Mouse (Mus musculus) olfactory bulb, adult 2 months (tissue): ENCODE data around the gene Mfsd12. TPM values are rescaled to one million over a fixed set of nuclear protein-coding genes. Genes with fewer than 3 reads are reported as not detected.

Source experiments
- H3K27ac ChIP-seq: fragments of 200-500 bp; 2 replicates; pipeline ENCODE4 v1.5.1; 2012; ENCODE audit warnings: low read depth, low read length; ENCODE audit not compliant: insufficient read depth
- H3K4me1 ChIP-seq: fragments of 200-500 bp; 2 replicates; pipeline ENCODE4 v1.6.1; 2012; ENCODE audit warnings: low read length; ENCODE audit not compliant: control insufficient read depth, insufficient read depth
- H3K4me3 ChIP-seq: fragments of 200-500 bp; 2 replicates; pipeline ENCODE4 v1.5.1; 2012; ENCODE audit warnings: mild to moderate bottlenecking, low read depth, low read length, moderate library complexity; ENCODE audit not compliant: insufficient read depth
- CTCF ChIP-seq: fragments of 200-500 bp; IDR thresholded peaks from 2 replicates; pipeline ENCODE4 v1.5.1; 2012; ENCODE audit warnings: low read depth, mild to moderate bottlenecking, low read length, moderate library complexity; ENCODE audit not compliant: insufficient read depth
- POLR2A ChIP-seq: fragments of 200-500 bp; IDR thresholded peaks from 2 replicates; pipeline ENCODE4 v1.6.1; 2012; ENCODE audit warnings: mild to moderate bottlenecking, low read depth, low read length, moderate library complexity; ENCODE audit not compliant: insufficient read depth
- WGBS: fragments of 180-500 bp; shearing (Covaris S2); methylation state at CpG from one replicate; pipeline ENCODE4 v1.1.7; 2018; 5-methylcytosine and 5-hydroxymethylcytosine counted together
- polyA plus RNA-seq: library from polyadenylated mRNA; stranded (reverse); fragments of >200 nt; gene quantifications from 2 replicates; pipeline ENCODE4 v1.2.4, GENCODE M21; 2012; ENCODE audit warnings: low replicate concordance; ENCODE audit not compliant: missing spikeins, insufficient read depth, insufficient read length

Gene Mfsd12
- polyA plus RNA-seq, 1 experiment, result not detected

DNA sequence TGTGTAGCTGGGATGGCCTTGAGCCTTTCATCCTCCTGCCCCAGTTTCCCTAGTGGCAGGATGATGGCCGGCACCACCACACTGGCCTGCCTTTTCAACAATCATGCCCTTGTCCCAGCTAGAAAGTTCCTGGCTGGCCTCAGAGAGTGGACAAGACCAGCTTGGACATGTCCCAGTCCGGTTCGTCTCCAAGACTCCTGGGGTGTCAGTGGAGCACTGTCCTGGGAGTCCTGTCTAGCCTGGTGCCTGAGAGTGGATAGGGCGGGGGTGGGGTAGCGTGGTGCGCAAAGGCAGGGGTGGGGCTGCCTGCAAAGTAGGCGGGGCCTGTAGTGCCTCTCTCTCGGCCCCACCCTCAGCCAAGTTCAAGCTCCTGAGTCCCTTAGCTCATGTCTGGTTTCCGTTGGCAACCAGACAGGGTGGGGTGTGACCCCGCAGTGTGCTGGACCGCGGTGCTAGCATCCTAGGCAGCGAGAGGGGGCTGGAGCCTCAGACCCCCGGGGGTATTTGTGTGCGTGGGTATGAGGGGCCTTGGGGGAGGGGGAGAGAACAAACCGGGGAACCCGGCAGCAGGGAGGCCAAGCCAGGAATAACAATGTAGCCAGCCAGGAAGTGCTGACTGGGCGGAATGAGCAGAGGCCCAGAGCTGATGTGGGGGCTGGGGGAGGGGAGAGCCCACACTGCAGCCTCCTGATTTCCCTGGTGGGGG is 44.4 kb downstream of the Mfsd12 start:
- Histone ChIP-seq H3K4me3 (no peak overlapping the region), H3K4me1 (peaks cover 33% of the 10 kb centered on the region), H3K27ac (peak overlapping the region; percentile 4)
- TF ChIP-seq POLR2A (no peak), CTCF (no peak)
- WGBS, result 21% methylated on average over 18 of the region's 18 CpGs

DNA sequence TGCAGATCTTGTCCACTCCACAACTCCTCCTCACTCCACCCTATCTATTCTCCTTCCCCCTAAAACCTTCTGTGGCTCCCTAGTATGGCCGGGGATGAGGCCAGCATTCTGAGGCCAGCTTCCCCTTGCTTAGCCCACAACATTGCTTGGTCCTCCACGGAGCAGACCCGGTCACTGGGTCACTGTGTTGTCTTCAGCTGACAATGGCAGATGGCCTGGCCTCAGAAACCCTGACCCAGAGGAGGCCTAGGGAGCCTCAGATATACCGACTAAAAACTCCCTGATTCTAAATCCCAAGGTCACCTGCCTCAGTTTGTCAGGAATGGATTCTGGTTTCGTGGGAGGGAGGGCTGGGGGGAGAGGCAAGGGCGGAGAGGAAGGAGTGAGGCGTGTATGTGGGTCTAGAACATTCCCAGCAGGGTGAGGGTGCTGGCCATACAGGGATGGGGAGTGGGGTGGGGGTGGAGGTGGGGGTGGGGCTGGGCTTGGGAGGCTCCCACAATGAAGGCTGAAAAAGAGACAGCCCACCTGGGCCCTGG is 45.0 kb downstream of the Mfsd12 start:
- Histone ChIP-seq H3K27ac (no peak overlapping the region), H3K4me3 (no peak overlapping the region), H3K4me1 (peaks cover 34% of the 10 kb centered on the region)
- 42% methylated on average over 7 of the region's 7 CpGs for WGBS
- TF ChIP-seq POLR2A (no peak), CTCF (no peak)

DNA sequence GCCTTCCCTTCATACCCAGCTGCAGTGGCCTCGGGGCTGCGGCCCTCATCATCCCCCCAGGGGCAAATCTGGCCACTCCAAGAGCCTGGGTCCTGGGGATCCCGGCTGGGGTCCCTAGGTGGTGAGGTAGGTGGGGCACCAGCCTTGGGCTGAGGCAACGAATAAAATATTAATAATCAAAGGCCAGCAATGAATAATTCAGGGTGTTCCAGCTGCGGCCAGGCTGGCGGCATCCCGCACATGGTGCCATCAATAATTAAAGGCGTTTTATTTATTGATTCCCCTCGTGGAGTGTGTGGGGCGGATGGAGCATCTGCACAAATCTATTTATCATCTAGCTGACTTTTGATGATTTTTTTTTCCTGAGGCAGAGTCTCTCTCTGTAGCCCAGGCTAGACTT is 46.2 kb downstream of the Mfsd12 start:
- peaks cover 43% of the 10 kb centered on the region for H3K4me1 ChIP-seq
- no peak for TF ChIP-seq CTCF
- TF ChIP-seq POLR2A, result no peak
- 65% methylated on average over 10 of the region's 10 CpGs for WGBS
- H3K27ac ChIP-seq, result no peak overlapping the region
- H3K4me3 ChIP-seq, result no peak overlapping the region

DNA sequence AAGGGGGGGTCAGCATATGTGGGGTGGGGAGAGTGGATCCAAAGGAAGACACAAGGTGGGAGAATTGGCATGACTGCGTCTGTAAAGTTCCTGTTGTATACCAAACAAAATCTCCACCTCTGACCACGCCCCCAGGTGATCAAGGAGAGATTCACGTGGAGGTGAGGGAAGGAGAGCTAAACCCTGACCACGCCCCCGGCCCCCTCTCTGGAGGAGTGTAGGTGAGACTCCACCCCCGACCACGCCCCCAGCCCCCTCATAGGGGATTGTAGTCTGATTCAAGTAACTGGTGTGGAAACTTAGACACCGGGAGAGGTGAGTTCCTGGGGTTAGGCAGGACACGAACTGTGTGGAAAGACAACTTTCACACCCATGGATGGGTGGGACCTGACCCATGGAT is 46.8 kb downstream of the Mfsd12 start:
- Histone ChIP-seq H3K4me1 (peaks cover 49% of the 10 kb centered on the region), H3K27ac (no peak overlapping the region), H3K4me3 (no peak overlapping the region)
- 43% methylated on average over 9 of the region's 9 CpGs for WGBS
- no peak for TF ChIP-seq POLR2A
- no peak for TF ChIP-seq CTCF

DNA sequence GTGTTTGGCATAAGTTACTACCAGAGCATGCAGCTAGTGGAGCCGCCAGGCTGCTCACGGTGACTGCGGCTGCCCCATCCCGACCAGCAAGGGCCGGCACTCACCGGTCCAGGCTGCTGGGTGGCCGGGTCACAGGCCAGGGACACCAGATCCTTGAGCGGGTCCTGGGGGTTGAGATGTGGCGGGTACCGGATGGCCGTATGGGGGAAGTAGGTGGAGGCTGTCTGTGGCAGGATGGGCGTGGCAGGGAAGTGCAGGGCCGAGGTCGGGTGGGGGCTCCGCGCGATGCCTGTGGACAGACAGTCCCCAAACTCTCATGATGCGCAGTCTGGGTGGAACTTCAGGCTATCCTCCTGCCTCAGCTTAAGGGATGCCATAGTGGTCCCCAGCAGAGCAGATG is 47.4 kb downstream of the Mfsd12 start:
- Histone ChIP-seq H3K4me1 (peaks cover 55% of the 10 kb centered on the region), H3K4me3 (no peak overlapping the region), H3K27ac (no peak overlapping the region)
- WGBS, result 74% methylated on average over 18 of the region's 18 CpGs
- TF ChIP-seq CTCF (no peak), POLR2A (no peak)

DNA sequence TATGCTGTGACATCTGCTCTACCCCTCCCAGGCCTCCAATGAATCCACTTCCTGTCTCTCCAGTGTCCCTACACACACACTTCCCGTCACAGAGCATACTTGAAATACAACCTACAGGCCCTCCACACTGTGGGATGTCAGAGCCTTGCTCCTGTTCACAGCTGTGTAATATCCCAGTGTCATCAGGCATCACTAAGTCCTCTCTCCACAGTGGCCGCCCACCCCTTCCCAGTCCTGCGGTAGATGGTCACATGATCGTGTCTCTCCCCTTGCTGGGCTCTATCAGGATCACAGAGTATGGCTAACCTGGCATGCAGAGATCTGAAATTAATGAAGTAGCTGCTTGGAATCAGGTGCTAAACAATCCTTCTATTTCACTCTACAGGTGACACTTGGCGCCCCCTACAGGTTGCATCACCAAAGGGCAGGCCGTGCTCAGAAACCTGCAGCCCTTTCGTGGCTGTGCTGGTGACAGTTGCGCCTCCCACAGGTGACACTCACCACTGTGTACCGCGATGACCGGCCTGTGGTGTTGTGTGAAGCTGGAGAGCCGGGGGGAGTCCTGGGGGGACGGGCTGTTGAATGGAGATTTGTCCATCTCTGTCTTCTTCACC is 48.4 kb downstream of the Mfsd12 start:
- no peak overlapping the region for H3K27ac ChIP-seq
- WGBS, result 52% methylated on average over 13 of the region's 13 CpGs

DNA sequence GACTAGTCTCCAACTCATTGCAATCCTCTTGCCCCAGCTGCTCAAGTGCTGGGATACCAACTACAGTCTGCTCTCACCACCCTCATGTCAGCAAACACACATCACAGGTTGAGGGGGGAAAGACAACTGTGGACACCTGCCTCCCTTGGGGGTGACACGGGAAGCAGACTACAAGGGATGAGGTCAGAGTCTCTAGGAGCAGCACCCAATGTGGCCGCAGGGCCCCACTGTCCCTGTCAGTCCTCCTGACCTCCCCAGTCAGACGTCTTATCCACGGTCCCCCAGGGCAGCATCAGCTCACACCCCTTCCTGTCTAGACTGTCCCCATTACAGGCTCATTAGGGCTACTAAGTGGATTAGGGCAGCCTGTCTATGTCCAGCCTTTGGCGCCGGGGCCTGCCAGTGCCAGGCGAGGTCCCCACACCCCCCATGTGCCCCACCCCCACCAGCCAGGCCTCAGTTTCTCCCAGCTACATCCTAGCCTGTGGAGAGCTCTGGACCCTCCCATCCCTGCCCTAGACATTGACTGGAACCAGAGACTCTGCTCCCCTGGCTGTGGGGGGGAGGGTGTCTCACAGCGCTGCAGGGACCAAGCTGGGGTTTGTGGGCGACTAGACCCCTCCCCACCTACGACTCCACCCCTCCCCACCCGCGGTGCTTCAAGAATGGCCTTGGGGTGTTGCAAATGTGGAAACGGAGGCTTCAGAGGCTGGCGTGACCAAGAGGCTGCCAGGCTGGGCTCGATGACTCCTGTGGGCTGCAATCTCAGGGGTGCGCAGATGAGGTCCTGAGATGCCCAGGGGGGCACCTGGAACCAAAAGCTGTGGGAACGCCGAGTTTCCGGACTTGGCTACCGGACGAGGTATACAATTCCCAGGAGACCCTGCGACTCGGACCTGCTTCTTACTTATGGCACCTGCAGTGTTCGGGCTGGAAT is 49.5 kb downstream of the Mfsd12 start:
- Histone ChIP-seq H3K4me1 (peaks cover 59% of the 10 kb centered on the region), H3K27ac (no peak overlapping the region), H3K4me3 (no peak overlapping the region)
- 60% methylated on average over 24 of the region's 24 CpGs for WGBS
- TF ChIP-seq CTCF, result no peak
- no peak for TF ChIP-seq POLR2A

More for the DNA sequence above, 48.4 kb downstream of the Mfsd12 start:
- no peak overlapping the region for H3K4me3 ChIP-seq
- no peak for TF ChIP-seq POLR2A
- peak; percentile 56; the same call in 1 of the 2 replicates for TF ChIP-seq CTCF
- peaks cover 59% of the 10 kb centered on the region for H3K4me1 ChIP-seq

DNA sequence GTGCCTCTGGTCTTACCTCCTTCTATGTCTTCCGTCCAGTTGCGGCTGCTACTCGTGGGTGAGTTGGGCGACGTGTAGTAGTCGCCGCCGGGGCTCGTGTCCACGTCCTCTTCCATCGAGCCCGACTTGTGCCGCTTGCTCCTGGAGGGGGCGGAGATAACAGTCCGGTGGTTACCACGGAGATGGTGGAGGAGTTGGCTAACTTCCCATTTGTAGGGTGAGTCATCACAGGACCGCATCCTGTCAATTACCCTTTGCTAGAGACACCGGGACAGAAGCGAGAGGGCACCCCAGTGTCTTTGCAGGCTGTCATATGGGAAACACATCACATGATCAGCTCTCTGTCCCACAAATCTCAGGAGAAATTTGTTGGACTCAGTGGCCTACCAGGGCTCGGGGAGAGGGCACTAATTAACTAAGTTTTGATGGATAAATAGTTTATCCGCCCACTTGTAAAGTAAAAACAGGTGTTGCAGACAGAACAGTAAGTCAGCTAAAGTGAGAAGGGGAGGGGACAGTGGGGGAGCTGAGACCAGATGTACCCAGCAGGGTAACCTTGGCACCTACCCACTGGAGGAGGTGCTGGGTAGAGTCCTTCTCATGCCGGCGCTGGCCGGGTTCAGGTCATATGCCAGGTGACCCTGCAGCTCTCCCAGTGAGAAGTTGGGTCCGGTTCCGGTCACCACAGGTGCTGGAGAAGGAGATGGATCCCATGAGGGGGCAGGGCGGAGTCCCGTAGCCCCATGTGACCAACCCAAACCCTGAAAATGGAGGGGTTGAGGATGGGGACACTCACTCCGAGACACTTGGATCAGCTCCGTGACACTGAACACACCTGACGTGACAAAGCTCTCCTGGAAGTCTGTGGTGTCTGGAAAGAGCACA is 50.5 kb downstream of the Mfsd12 start:
- H3K27ac ChIP-seq, result no peak overlapping the region
- no peak for TF ChIP-seq POLR2A
- no peak for TF ChIP-seq CTCF
- 33% methylated on average over 31 of the region's 31 CpGs for WGBS
- no peak overlapping the region for H3K4me3 ChIP-seq
- H3K4me1 ChIP-seq, result peaks cover 61% of the 10 kb centered on the region
